Mouse (Mus musculus) frontal cortex, postnatal 10 days (tissue): ENCODE data around the gene Cldn19.

Source experiments
- DNase-seq, 2 experiments: peaks; one replicate each; pipeline ENCODE4 v3.0.0; 2022; ENCODE audit warnings: low spot score in 2 of 2, mixed read lengths in 1 of 2

Gene Cldn19

DNA sequence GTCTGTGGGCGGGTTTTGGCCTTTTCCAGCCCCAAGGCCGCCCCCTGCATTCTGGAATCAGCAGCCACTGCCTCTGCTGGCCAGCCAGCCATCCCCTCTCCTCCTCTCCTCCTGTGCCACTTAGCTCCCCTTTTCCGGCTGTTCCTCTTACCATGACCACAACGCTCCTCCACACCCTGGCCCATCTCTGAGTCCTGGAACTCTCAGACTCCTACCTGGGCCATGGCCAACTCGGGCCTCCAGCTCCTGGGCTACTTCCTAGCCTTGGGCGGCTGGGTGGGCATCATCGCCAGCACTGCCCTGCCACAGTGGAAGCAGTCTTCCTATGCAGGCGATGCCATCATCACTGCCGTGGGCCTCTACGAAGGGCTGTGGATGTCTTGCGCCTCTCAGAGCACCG, at the start of gene Cldn19:
Gene Cldn19 (plus strand): TSS at position 64 of the 400 bp plus-strand sequence.
- no peak for DNase-seq

- no peak for DNase-seq
These were observed 38.5 kb upstream of the Cldn19 start for GRCm38 (mm10) chr4:119216667-119217066.

DNA sequence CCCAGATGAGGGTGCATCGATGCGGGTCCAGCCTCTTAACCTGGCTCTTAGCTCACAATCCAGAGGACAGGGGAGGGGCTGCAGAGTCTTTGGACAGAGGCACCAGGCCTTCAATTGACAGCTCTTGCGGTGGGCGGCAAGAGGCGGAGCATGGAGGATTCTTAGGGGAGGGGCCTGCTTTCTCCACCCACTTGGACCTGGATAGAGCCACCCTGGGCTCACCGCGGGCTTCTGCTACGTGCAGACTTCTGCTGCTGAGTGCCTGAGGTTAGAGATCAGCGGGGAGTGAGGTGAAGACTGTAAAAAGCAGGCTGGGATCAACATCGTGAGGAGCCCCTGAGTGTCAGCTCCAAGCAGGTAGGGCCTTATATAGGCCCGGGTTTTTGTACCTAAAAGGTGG, 37.0 kb upstream of the Cldn19 start, which contains the start of gene Tmem269:
Gene Tmem269 (minus strand): TSS at position 49 of the 400 bp plus-strand sequence.
- no peak for DNase-seq

- DNase-seq: no peak
These were observed 31.5 kb upstream of the Cldn19 start for GRCm38 (mm10) chr4:119223696-119224095.

- no peak for DNase-seq
These were observed 30.7 kb upstream of the Cldn19 start for GRCm38 (mm10) chr4:119224534-119224933.

- DNase-seq: no peak
These were observed 29.5 kb upstream of the Cldn19 start for GRCm38 (mm10) chr4:119225719-119226118.

- no peak for DNase-seq
These were observed 28.5 kb upstream of the Cldn19 start for GRCm38 (mm10) chr4:119226751-119227150.

DNA sequence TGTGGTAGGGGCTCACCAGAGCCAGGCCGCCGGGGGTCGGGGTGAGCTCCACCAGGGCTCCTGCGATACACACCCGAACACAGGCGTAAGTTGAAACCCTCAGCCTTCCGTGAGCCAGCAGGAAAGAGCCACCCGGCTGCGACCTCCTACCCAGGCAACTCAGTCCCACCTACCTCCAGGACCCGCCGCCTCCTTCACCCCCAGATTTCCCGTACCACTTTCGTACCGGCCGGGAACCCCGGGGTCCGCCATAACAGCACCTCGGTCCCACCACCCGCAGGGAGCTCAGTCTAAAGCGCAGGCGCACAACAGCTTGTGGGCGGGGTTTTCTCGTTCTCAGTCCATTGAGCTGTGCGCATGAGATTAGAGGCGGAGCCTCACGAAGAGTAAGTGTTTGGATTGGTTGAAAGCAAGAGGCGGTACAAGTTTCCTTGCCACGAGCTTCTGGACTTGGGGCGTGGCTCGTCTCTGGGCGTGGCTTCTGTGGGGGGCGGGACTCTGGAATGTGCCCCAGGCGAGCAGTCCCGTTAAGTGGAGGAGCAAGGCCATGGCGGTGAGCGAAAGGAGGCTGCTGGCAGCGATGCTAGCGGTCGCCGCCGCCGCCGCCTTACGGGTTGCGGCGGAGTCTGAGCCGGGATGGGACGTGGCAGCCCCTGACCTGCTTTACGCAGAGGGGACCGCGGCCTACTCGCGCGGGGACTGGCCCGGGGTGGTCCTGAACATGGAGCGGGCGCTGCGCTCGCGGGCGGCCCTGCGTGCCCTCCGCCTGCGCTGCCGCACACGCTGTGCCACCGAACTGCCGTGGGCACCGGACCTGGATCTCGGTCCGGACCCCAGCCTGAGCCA, 22.6 kb upstream of the Cldn19 start, which contains the start of the genes AU022252 and P3h1:
Gene AU022252 (minus strand): TSS at position 303 of the 846 bp plus-strand sequence.
Gene P3h1 (plus strand): TSS at position 506 of the 846 bp plus-strand sequence.
- peak; percentile 98 to 99 for DNase-seq

- peak; percentile 36 to 58 for DNase-seq
These were observed 21.8 kb upstream of the Cldn19 start for GRCm38 (mm10) chr4:119233256-119233901.

DNA sequence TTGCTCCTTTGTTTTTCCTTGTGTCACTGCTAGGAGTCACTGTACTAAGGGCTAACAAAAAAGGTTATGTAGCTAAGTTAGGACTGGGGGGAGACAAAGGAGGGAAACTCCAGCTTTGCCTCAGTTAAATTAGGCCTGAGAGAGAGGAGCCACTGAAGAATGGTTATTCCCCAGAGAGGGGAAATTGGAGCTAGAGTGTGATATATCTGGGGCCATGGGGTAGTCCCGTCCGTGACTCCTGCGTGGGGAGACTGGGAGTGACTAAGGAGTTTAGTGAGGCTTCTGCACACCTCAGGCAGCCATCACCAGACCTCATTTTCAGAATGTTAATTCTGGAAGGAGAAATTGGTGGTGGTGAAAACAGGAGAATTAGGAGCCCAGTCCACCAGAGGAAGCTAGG, 20.9 kb upstream of the Cldn19 start:
- DNase-seq: no peak

GRCm38 (mm10) chr4:119238661-119239060, 16.6 kb upstream of the Cldn19 start:
- DNase-seq: no peak

DNA sequence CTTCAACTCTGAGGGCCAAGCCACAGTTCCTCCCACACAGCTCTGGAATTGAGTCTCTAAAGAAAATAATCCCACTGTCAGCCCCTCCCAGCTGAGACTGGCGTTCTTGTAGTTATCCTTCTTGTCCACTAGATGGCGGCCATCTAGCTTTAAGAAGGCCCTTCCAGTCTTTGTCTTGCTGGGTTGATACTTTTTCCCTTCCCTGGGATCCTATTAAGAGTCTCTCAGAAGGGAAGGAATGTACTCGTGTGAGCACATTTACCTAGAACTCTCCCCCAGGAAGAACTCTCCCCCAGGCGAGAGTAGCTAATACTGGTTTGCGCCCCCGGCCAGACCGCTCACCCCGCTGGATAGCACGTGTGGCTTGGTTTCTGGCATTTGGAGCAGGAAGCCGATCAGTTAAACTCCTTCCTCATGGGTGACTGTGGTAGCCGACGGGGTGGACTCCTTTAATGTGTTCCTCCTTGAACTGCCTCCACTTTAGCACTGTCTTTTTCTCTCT, 16.0 kb upstream of the Cldn19 start:
- no peak for DNase-seq

DNA sequence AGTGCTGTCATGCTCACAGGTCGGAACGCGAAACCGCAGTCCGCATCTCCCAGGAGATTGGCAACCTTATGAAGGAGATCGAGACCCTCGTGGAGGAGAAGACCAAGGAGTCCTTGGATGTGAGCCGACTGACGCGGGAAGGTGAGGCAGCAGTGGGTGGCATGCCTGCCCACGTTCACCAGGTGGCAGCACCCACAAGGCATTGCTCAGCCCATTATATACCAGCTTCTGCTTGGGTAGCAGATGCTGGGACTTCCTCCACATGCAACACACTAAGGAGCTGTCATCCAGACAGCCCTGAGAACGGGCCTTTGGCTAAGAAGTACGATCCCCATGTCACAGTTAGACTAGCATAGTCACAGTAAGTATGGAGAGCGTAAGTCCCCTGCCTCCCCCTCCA, 13.6 kb upstream of the Cldn19 start:
- DNase-seq: peak; percentile 56 to 60

- no peak for DNase-seq
These were observed 12.6 kb upstream of the Cldn19 start for GRCm38 (mm10) chr4:119242571-119242970.

- peak; percentile 22 to 42 for DNase-seq
These were observed 10.6 kb upstream of the Cldn19 start for GRCm38 (mm10) chr4:119244468-119245240.

GRCm38 (mm10) chr4:119245556-119245955, 9.7 kb upstream of the Cldn19 start:
- DNase-seq: peak; percentile 44 to 66

DNA sequence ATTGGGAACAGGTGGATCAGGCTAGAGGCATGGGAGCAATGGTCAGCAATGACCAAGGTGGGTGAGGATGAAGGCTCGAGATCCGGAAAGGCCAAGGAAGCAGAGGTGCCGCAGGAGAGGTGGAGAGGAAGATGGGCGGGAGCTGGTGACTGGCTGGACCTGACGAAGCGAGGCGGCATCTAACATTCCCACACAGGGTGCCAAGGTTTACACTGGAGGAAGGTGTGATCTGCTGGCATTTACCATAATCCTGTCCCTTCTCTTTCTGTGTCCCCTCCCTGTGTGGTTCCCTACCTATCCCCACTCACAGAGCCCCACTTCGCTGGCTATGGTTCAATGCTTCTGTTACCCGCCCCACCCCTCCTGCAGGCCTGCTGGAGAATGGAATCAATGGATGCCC, 9.3 kb upstream of the Cldn19 start:
- DNase-seq: no peak

DNA sequence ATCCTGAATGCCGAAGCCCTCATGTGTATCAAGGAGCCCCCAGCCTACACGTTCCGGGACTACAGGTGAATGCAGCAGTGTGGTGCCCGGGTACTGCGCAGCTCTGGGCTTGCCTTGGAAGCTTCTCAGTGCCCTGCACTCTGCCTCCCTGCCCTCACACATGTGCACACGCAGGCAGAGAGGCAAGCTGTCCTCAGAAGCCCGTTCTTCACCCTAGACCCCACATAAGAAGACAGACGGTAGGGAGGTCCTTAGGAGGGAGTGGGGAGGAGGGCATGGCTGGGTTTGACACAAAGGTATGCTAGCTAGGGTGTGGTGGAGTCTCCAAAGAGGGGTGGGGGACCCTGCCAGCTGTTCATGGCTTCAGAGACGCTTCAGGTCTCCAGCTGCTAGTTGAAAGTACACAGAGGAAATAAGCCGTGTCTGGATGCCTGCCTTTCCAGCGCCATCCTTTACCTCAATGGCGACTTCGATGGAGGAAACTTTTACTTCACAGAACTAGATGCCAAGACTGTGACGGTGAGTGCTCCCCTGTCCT, 8.5 kb upstream of the Cldn19 start:
- no peak for DNase-seq

DNA sequence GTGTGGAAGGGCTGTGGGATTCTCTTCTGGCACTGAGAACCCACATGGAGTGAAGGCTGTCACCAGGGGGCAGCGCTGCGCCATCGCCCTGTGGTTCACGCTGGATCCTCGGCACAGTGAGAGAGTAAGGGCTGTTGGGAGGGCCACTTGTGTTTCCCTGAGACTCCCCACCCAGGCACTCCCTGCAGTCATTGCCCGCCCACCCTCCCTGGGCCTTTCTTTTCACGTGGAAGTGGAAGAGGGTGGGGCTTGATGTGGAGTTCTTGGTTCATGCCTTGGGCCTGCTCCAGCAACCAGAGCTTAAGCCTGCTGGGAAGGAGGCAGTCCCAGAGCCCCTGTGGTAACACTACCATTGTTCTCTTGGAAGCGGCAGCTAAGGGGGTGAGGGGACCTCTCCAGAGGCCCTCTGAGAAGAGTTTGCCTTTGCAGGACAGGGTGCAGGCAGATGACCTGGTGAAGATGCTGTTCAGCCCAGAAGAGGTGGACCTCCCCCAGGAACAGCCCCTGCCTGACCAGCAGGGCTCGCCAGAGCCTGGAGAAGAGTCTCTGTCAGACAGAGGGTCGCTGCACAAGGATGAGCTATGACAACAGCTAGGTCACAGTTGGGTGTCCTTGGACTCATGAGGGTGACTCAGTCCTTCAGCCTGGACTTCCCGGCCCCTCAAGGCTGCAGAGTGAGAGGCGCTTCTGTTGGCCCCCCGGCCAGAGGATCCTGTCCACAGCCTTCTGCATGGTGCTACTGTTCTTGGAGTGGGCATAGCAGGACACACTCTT, 7.6 kb upstream of the Cldn19 start:
- DNase-seq: peak in 1 of 2 experiments; percentile 65

DNA sequence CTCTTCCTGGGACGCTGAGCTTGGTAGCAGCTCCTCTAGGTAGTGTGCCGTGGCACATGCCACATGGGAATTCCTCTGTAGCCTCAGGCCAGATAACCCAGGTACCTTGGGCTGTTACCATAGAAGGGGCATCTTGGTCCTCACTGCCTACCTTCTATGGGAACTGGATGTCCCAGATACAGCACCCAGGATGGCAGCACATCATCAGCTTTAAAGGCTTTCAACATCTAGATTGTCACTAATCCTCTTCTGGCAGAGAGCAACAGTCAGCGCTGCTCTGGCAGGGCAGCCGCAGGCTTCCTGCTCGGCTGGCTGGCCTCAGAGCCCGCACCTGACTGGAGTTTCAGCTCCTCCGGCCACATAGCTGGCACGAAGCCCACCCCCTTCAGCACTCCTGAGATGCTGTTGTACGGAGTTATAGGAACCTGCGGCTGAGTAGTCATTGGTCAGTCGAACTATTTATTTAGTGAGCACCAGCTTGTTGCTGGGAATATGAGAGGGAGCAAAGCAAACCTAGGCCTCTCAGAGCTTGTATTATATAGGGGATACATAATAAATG, 6.7 kb upstream of the Cldn19 start:
- no peak for DNase-seq
